Mouse (Mus musculus) ES-Bruce4 (cell line): Measurements from ENCODE around the gene Ceacam1.
"Not testable (repeated sequence)": the region's sequence is repeated elsewhere in the genome, so short reads cannot be mapped to it uniquely, and the experiment has no call there.

Source experiments
- CTCF ChIP-seq: IDR thresholded peaks from one replicate; pipeline ENCODE4 v1.8.1; 2011; ENCODE audit warnings: low read depth, low read length
- EP300 ChIP-seq: IDR thresholded peaks from 2 replicates; pipeline ENCODE4 v1.6.1; 2011; ENCODE audit warnings: low read depth, low read length; ENCODE audit not compliant: insufficient read depth
- POLR2A ChIP-seq: IDR thresholded peaks from one replicate; pipeline ENCODE4 v1.8.1; 2011; ENCODE audit warnings: low read length; ENCODE audit not compliant: insufficient read depth

DNA sequence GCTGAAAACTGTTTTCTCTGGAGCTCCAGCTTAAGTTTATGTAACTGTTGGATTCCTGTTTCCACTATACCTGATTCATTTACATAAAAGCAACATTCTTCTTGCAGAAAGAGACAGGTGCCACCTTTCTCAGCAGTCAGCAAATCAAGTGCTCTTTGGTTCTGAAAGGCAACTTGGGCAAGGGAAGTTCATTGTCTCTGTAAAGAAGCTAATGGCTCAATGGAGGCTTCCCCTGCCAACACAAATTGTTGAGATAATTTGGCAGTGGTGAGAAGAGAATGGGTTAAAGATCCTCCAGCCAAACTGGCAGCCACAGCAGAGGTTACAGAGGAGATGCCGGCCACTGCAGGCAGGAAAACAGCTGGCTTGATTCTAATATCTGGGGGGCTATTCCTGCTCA is 13.3 kb upstream of the Ceacam1 start:
- not testable (repeated sequence) for TF ChIP-seq CTCF, POLR2A, EP300
